Mouse (Mus musculus) forebrain, embryonic 15.5 days (tissue): ENCODE results near the gene Ccdc65. TPM values are rescaled to one million over a fixed set of nuclear protein-coding genes. Genes with fewer than 3 reads are reported as not detected.

ENCODE experiments used
- ATAC-seq: fragments of 200-750 bp; cut with Nextera tagmentation; replicated peaks from 2 replicates; pipeline ENCODE4 v1.8.0; 2017; ENCODE audit warnings: mild to moderate bottlenecking, moderate TSS enrichment, moderate library complexity
- H3K27ac ChIP-seq: fragments of 300-500 bp; sonication (generic); replicated peaks from 2 replicates; pipeline ENCODE4 v1.5.1; 2015; ENCODE audit warnings: mild to moderate bottlenecking, inconsistent platforms
- H3K27me3 ChIP-seq: fragments of 300-500 bp; sonication (generic); 2 replicates; pipeline ENCODE4 v1.6.1; 2015; ENCODE audit warnings: inconsistent platforms
- H3K36me3 ChIP-seq: fragments of 300-500 bp; sonication (generic); 2 replicates; pipeline ENCODE4 v1.6.1; 2015; ENCODE audit warnings: mild to moderate bottlenecking, inconsistent platforms
- H3K4me1 ChIP-seq: fragments of 300-500 bp; sonication (generic); 2 replicates; pipeline ENCODE4 v1.6.1; 2015; ENCODE audit warnings: inconsistent platforms
- H3K4me2 ChIP-seq: fragments of 300-500 bp; sonication (generic); replicated peaks from 2 replicates; pipeline ENCODE4 v1.6.1; 2015; ENCODE audit warnings: mild to moderate bottlenecking, inconsistent platforms
- H3K4me3 ChIP-seq: fragments of 300-500 bp; sonication (generic); 2 replicates; pipeline ENCODE4 v1.5.1; 2015; ENCODE audit warnings: mild to moderate bottlenecking, inconsistent platforms
- H3K9ac ChIP-seq: fragments of 300-500 bp; sonication (generic); replicated peaks from 2 replicates; pipeline ENCODE4 v1.6.1; 2015; ENCODE audit warnings: mild to moderate bottlenecking, inconsistent platforms
- H3K9me3 ChIP-seq: fragments of 300-500 bp; sonication (generic); 2 replicates; pipeline ENCODE4 v1.6.1; 2016; ENCODE audit warnings: inconsistent platforms
- WGBS: fragments of 180-500 bp; shearing (Covaris S2); methylation state at CpG from one replicate; pipeline ENCODE4 v1.1.7; 2015; ENCODE audit warnings: mixed read lengths; 5-methylcytosine and 5-hydroxymethylcytosine counted together
- polyA plus RNA-seq: library from polyadenylated mRNA; unstranded; fragments of >200 nt; fragmentation: Nextera tagmentation; extraction: Ambion mirVana; gene quantifications from 2 replicates; pipeline ENCODE4 v1.2.1, GENCODE M21; 2015

Gene Ccdc65
- polyA plus RNA-seq, 1 experiment from 2014 or later: 4.3 TPM

GRCm38 (mm10) chr15:98746344-98746965 lies 38.4 kb downstream of the Ccdc65 start:
- H3K27ac ChIP-seq: no peak overlapping the region
- H3K9me3 ChIP-seq: no peaks in the 10 kb centered on the region
- no peak overlapping the region for H3K9ac ChIP-seq
- H3K4me3 ChIP-seq: no peak overlapping the region
- peaks cover 12% of the 10 kb centered on the region for H3K36me3 ChIP-seq
- H3K27me3 ChIP-seq: no peaks in the 10 kb centered on the region
- ATAC-seq: no peak
- H3K4me1 ChIP-seq: no peaks in the 10 kb centered on the region
- 87% methylated on average over 10 of the region's 10 CpGs for WGBS
- H3K4me2 ChIP-seq: no peak overlapping the region

DNA sequence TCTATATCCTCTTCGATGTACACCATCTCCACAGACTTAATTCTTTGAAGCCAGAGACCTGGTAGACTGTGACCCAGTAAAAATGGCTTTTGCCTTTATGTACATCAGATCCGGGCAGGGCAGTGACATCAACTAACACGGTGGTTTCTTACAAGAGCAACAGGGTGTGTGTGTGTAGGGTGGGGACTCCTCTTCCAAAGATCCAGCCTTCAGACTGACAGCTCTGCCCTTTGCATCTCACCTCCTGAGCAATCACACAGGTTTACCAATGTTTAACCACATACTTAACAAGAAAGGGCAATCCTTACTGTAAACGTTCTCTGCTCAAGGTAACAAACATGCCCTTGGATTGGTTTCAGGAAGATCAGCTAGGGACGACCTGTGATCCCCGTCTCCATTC lies 39.3 kb downstream of the Ccdc65 start:
- Histone ChIP-seq H3K9me3 (no peaks in the 10 kb centered on the region), H3K27me3 (no peaks in the 10 kb centered on the region), H3K27ac (no peak overlapping the region), H3K9ac (no peak overlapping the region), H3K36me3 (peaks cover 7% of the 10 kb centered on the region), H3K4me3 (no peak overlapping the region), H3K4me2 (no peak overlapping the region), H3K4me1 (no peaks in the 10 kb centered on the region)
- no peak for ATAC-seq
- 88% methylated on average over 6 of the region's 6 CpGs for WGBS

GRCm38 (mm10) chr15:98749093-98749492 lies 41.1 kb downstream of the Ccdc65 start:
- Histone ChIP-seq H3K4me2 (no peak overlapping the region), H3K27ac (no peak overlapping the region), H3K9ac (no peak overlapping the region), H3K36me3 (0 out of 2 replicates have a peak, but pooled peaks cover 4% of the 10 kb centered on the region), H3K27me3 (no peaks in the 10 kb centered on the region), H3K4me3 (no peak overlapping the region), H3K9me3 (no peaks in the 10 kb centered on the region), H3K4me1 (no peaks in the 10 kb centered on the region)
- ATAC-seq: no peak
- WGBS: 92% methylated on average over 2 of the region's 2 CpGs

DNA sequence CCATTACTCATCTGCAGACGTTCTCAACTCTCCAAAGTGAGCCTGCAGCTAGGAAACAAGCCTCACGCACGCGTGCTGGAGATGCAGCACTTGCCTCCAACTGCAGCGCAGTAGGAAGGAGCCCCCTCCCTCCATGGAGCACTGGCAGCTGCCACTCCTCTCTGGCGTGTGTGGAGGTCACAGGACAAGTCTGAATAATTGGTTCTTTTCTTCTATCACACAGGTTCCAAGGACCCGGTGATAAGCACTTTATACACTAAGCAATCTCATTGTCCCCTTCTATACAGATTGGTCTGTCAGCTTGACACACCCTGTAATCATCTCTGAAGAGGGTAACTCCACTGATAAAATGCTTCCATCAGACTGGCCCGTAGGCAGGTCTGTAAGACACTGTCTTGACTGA lies 45.0 kb downstream of the Ccdc65 start:
- no peaks in the 10 kb centered on the region for H3K27me3 ChIP-seq
- no peak for ATAC-seq
- WGBS: 64% methylated on average over 8 of the region's 8 CpGs

GRCm38 (mm10) chr15:98754125-98754524 lies 46.1 kb downstream of the Ccdc65 start:
- no peaks in the 10 kb centered on the region for H3K27me3 ChIP-seq
- H3K4me1 ChIP-seq: no peaks in the 10 kb centered on the region; the same call in 1 of the 2 replicates
- no peak overlapping the region for H3K27ac ChIP-seq
- no peak for ATAC-seq
- no peak overlapping the region for H3K4me2 ChIP-seq
- H3K4me3 ChIP-seq: no peak overlapping the region
- no peaks in the 10 kb centered on the region for H3K9me3 ChIP-seq
- H3K9ac ChIP-seq: no peak overlapping the region
- H3K36me3 ChIP-seq: 0 out of 2 replicates have a peak, but pooled peaks cover 10% of the 10 kb centered on the region
- WGBS: 94% methylated on average over 2 of the region's 2 CpGs

More for the DNA sequence above, 45.0 kb downstream of the Ccdc65 start:
- Histone ChIP-seq H3K36me3 (0 out of 2 replicates have a peak, but pooled peaks cover 1% of the 10 kb centered on the region), H3K9ac (no peak overlapping the region), H3K4me1 (no peaks in the 10 kb centered on the region; the same call in 1 of the 2 replicates), H3K4me3 (no peak overlapping the region), H3K4me2 (no peak overlapping the region), H3K27ac (no peak overlapping the region), H3K9me3 (no peaks in the 10 kb centered on the region)

- Histone ChIP-seq H3K9ac (peak overlapping the region; percentile 92), H3K27me3 (peaks cover 4% of the 10 kb centered on the region; the same call in 1 of the 2 replicates), H3K9me3 (no peaks in the 10 kb centered on the region), H3K36me3 (peaks cover 17% of the 10 kb centered on the region; the same call in 1 of the 2 replicates), H3K4me1 (peaks cover 26% of the 10 kb centered on the region), H3K4me2 (peak overlapping the region; percentile 72), H3K27ac (peak overlapping the region; percentile 93), H3K4me3 (peak overlapping the region; percentile 86)
- WGBS: 0% methylated on average over 19 of the region's 24 CpGs
- ATAC-seq: peak; percentile 66
Measured at GRCm38 (mm10) chr15:98762201-98762621, 54.2 kb downstream of the Ccdc65 start.

DNA sequence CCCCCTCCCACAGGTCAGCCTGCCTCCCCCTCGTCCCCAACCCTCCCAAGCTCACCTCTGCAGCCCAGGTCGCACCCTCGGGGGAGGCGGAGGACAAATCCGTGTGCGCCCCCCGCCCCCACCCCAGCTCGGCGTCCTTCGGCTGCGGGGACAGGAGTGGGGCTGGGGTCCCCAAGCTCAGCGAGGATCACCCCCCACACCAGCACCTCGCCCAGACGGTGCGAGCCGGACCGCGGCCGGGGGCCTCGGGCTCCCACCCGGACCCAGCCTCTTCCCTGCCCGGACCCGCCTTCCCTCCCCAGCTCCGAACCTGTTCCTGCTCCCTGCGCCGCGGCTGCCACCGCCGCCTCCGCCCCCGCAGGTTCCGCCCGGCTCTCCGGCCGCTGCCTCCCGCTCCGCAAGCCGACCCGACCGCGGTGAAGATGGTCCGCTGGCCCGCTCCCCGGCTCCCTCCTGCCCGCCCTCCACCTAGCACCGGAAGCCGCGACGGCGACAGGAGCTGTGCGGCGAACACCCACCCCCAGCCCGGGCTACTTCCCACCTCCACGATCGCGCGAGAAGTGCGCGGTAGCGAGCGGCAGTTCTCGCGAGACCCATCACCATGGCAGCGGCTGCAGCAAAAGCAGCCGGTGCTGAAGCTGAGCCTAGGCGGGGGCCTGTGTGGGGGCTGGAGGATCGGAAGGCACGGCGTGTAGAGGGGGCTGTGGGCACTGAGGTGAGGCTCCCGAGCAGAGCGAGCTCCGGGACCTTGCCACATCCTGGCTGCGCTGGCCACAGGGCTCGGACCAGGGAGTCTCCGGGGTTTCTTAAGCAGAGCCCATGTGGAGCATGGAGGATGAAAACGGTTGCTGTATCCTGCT lies 54.9 kb downstream of the Ccdc65 start, which contains the start of gene Arf3:
Gene Arf3 (minus strand): TSS at position 545 of the 860 bp plus-strand sequence.
- Histone ChIP-seq H3K36me3 (peaks cover 17% of the 10 kb centered on the region; the same call in 1 of the 2 replicates), H3K27ac (peak within 1 kb of the TSS; percentile 93), H3K9me3 (no peaks in the 10 kb centered on the region), H3K4me2 (peak within 1 kb of the TSS; percentile 72), H3K27me3 (peaks cover 4% of the 10 kb centered on the region; the same call in 1 of the 2 replicates), H3K9ac (peak within 1 kb of the TSS; percentile 92), H3K4me1 (peaks cover 26% of the 10 kb centered on the region), H3K4me3 (peak within 1 kb of the TSS; percentile 86)
- peak; percentile 96 for ATAC-seq
- under 1% methylated on average over 74 of the region's 76 CpGs for WGBS

GRCm38 (mm10) chr15:98765929-98766328 lies 57.9 kb downstream of the Ccdc65 start:
- peaks cover 18% of the 10 kb centered on the region for H3K27me3 ChIP-seq
- no peaks in the 10 kb centered on the region for H3K36me3 ChIP-seq
- ATAC-seq: no peak
- no peak overlapping the region for H3K4me3 ChIP-seq
- H3K4me2 ChIP-seq: no peak overlapping the region
- H3K9me3 ChIP-seq: no peaks in the 10 kb centered on the region
- H3K4me1 ChIP-seq: peaks cover 21% of the 10 kb centered on the region
- no peak overlapping the region for H3K9ac ChIP-seq
- no peak overlapping the region for H3K27ac ChIP-seq
- 55% methylated on average over 4 of the region's 4 CpGs for WGBS

- H3K9me3 ChIP-seq: no peaks in the 10 kb centered on the region
- H3K27ac ChIP-seq: no peak overlapping the region
- 28% methylated on average over 5 of the region's 5 CpGs for WGBS
- H3K27me3 ChIP-seq: peaks cover 39% of the 10 kb centered on the region
- H3K9ac ChIP-seq: no peak overlapping the region
- H3K4me2 ChIP-seq: no peak overlapping the region
- peaks cover 16% of the 10 kb centered on the region for H3K4me1 ChIP-seq
- ATAC-seq: no peak
- no peak overlapping the region for H3K4me3 ChIP-seq
- no peaks in the 10 kb centered on the region for H3K36me3 ChIP-seq
Measured at GRCm38 (mm10) chr15:98768259-98768658, 60.3 kb downstream of the Ccdc65 start.

DNA sequence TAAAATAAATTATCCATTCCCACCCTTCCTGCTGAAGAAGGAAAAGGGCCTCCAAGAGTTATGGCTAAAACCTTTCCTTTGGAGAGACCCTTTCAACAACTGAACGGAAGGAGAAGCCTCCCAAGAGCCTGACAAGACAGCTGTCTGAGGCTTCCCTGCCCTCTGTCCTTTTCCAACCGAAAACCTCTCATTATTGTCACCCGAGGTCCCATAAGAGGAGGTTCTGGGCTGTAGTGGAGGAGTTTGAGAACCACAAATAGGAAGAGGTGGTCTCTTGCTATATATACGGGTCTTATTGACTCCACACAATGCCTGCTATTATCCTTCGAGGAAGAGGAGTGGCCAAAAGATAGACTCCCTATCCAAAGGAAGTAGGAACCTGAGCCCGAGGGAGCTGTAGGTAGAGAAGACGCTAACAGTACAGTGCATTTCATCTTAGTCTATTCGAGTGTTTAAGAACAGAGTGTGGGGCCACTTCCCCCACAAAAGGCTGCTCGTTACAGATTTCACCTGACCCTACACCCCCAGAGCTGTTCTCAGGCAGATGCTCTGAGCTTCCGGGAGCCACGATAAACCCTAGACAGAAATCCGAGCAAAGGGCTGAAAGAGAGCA lies 63.9 kb downstream of the Ccdc65 start:
- Histone ChIP-seq H3K27me3 (peaks cover 72% of the 10 kb centered on the region), H3K9me3 (no peaks in the 10 kb centered on the region), H3K4me1 (peaks cover 18% of the 10 kb centered on the region), H3K4me2 (peak overlapping the region; percentile 38), H3K27ac (no peak overlapping the region), H3K4me3 (peak overlapping the region; percentile 23; the same call in 1 of the 2 replicates), H3K9ac (no peak overlapping the region), H3K36me3 (no peaks in the 10 kb centered on the region)
- 5% methylated on average over 12 of the region's 12 CpGs for WGBS
- ATAC-seq: no peak

DNA sequence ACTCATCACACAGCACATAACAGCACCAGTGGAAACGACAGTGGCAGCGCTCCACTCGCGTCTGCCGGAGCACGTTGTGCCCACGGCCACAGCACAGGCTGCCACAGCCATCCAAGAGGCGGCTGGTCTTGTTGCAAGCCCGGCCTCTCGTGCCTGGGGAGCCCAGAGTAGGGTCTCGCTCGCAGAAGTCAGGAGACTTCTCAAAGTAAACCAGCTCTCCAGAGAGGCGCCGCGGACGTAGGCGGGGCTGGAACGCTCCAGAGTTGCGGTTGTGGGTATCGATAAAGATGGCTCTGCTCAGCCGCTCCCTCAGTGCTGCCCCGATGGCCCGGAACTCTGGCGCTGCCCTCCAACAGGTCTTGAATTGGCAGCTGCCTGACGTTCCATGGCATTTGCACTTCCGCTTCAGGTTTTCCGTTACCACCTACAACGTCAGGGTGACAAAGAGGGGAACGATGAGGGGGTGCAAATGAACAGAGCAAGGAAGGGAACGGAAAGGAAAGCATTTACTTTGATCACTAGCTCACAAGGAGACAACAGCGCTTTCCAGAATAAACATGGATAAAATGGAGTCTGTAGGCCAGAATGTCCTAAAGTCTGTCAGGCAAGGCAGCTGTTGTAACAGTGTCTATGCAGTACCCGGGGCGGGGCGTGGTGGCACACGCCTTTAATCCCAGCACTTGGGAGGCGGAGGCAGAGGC lies 64.7 kb downstream of the Ccdc65 start:
- H3K4me1 ChIP-seq: peaks cover 23% of the 10 kb centered on the region
- H3K4me3 ChIP-seq: peak overlapping the region; percentile 23
- peak overlapping the region; percentile 38 for H3K4me2 ChIP-seq
- H3K36me3 ChIP-seq: no peaks in the 10 kb centered on the region
- WGBS: 3% methylated on average over 36 of the region's 36 CpGs
- H3K27ac ChIP-seq: no peak overlapping the region
- H3K9ac ChIP-seq: no peak overlapping the region
- peaks cover 79% of the 10 kb centered on the region for H3K27me3 ChIP-seq
- no peaks in the 10 kb centered on the region for H3K9me3 ChIP-seq
- ATAC-seq: no peak
